Mouse (Mus musculus): ENCODE results near the gene P4ha1. TPM values are rescaled to one million over a fixed set of nuclear protein-coding genes. Genes with fewer than 3 reads are reported as not detected.

P4ha1 gene
- polyA plus RNA-seq, 1 experiment from 2014 or later = 46.6 TPM

DNA sequence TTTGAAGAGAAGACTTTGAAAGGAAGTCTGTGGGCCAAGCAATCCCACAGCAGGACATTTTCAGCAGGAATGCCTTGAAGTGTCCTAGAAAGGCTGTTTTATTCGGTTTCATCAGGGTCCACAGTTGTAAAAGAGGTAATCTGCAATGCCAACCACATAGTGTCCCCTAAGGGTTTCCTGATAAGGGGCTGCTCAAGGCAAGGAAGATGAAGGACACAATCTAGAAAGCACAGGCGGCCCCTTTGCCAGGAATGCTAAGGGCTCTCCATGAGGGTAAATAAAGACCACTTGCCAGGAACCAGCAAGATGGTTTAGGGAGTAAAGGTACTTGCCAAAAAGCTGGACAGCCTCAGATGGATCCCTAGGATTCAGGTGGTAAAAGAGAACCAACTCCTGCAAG lies 35.8 kb upstream of the P4ha1 start:
- Histone ChIP-seq H3K9me3 (ENCODE audit: control insufficient read depth, low read length) (no peaks in the 10 kb centered on the region), H3K4me3 (ENCODE audit: control insufficient read depth in 1 of 2, insufficient read depth in 1 of 2, low read depth in 1 of 2, low read length in 2 of 2) (no peak overlapping the region), H3K4me2 (ENCODE audit: low read length) (no peak overlapping the region), H3K27me3 (ENCODE audit: control insufficient read depth, insufficient read depth, low read length) (no peaks in the 10 kb centered on the region), H3K27ac (replicated peaks in 1 of 2; ENCODE audit: control insufficient read depth in 1 of 2, insufficient read depth in 1 of 2, low read depth in 2 of 2, low read length in 2 of 2) (no peak overlapping the region), H3K4me1 (ENCODE audit: control insufficient read depth in 2 of 2, insufficient read depth in 2 of 2, low read length in 2 of 2) (0 out of 4 replicates have a peak, but pooled peaks cover 0 to 6% of the 10 kb centered on the region in 2 experiments), H3K9ac (ENCODE audit: low read length) (no peak overlapping the region), H3K36me3 (ENCODE audit: control insufficient read depth, insufficient read depth, low read length) (no peaks in the 10 kb centered on the region)
- 28% methylated on average over 2 of the region's 2 CpGs for WGBS
- no peak for ATAC-seq (ENCODE audit: insufficient number of reproducible peaks, insufficient read depth, low FRiP score, low read depth)

DNA sequence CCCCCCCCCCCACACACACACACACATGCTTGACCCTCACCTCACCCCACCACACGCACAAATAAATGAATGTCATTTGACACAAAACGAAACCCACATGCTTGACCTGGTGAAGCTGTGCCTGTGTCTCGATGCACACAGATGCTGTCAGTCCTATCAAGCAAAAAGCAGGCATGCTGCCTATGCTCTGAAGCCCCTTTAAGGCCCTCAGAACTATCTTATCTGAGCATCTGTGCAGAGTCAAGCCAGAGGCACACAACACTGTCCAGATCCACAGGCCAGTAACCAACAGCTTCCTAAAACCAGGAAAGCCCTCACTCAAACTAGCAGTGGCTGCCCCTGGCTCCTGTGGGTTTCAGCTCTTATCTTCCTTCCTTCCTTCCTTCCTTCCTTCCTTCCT lies 35.4 kb upstream of the P4ha1 start:
- 0 out of 4 replicates have a peak, but pooled peaks cover 0 to 6% of the 10 kb centered on the region in 2 experiments for H3K4me1 ChIP-seq (ENCODE audit: control insufficient read depth in 2 of 2, insufficient read depth in 2 of 2, low read length in 2 of 2)
- H3K4me3 ChIP-seq (ENCODE audit: control insufficient read depth in 1 of 2, insufficient read depth in 1 of 2, low read depth in 1 of 2, low read length in 2 of 2) = no peak overlapping the region
- H3K27ac ChIP-seq (replicated peaks in 1 of 2; ENCODE audit: control insufficient read depth in 1 of 2, insufficient read depth in 1 of 2, low read depth in 2 of 2, low read length in 2 of 2) = no peak overlapping the region
- no peaks in the 10 kb centered on the region for H3K27me3 ChIP-seq (ENCODE audit: control insufficient read depth, insufficient read depth, low read length)
- 42% methylated on average over 3 of the region's 3 CpGs for WGBS
- H3K9me3 ChIP-seq (ENCODE audit: control insufficient read depth, low read length) = no peaks in the 10 kb centered on the region
- no peak for ATAC-seq (ENCODE audit: insufficient number of reproducible peaks, insufficient read depth, low FRiP score, low read depth)
- H3K4me2 ChIP-seq (ENCODE audit: low read length) = no peak overlapping the region
- no peaks in the 10 kb centered on the region for H3K36me3 ChIP-seq (ENCODE audit: control insufficient read depth, insufficient read depth, low read length)
- H3K9ac ChIP-seq (ENCODE audit: low read length) = no peak overlapping the region

DNA sequence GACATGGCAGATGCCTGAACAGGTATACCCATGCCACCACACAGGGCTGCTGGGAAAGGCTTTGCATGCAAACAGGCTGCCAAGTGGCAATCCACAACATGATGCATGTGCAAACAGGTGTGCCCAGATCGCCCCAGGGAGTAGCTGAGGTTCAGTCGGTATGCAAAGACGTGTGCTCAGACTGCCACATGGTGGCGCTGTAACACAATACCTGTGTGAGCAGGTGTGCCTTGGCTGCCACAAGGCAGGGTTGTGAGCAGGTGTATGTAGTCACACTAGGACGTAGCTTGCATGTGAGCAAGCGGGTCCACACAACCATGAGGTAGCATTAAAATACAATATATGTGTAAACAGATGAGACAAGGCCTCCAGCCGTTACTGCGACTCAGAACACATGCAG lies 34.0 kb upstream of the P4ha1 start:
- no peak for ATAC-seq (ENCODE audit: insufficient number of reproducible peaks, insufficient read depth, low FRiP score, low read depth)
- 57% methylated on average over 8 of the region's 8 CpGs for WGBS
- H3K36me3 ChIP-seq (ENCODE audit: control insufficient read depth, insufficient read depth, low read length) = no peaks in the 10 kb centered on the region
- H3K9ac ChIP-seq (ENCODE audit: low read length) = no peak overlapping the region
- no peak overlapping the region for H3K4me3 ChIP-seq (ENCODE audit: control insufficient read depth in 1 of 2, insufficient read depth in 1 of 2, low read depth in 1 of 2, low read length in 2 of 2)
- no peak overlapping the region for H3K27ac ChIP-seq (replicated peaks in 1 of 2; ENCODE audit: control insufficient read depth in 1 of 2, insufficient read depth in 1 of 2, low read depth in 2 of 2, low read length in 2 of 2)
- H3K9me3 ChIP-seq (ENCODE audit: control insufficient read depth, low read length) = no peaks in the 10 kb centered on the region
- H3K4me2 ChIP-seq (ENCODE audit: low read length) = no peak overlapping the region
- H3K27me3 ChIP-seq (ENCODE audit: control insufficient read depth, insufficient read depth, low read length) = no peaks in the 10 kb centered on the region
- 0 out of 4 replicates have a peak, but pooled peaks cover 0 to 6% of the 10 kb centered on the region in 2 experiments for H3K4me1 ChIP-seq (ENCODE audit: control insufficient read depth in 2 of 2, insufficient read depth in 2 of 2, low read length in 2 of 2)

DNA sequence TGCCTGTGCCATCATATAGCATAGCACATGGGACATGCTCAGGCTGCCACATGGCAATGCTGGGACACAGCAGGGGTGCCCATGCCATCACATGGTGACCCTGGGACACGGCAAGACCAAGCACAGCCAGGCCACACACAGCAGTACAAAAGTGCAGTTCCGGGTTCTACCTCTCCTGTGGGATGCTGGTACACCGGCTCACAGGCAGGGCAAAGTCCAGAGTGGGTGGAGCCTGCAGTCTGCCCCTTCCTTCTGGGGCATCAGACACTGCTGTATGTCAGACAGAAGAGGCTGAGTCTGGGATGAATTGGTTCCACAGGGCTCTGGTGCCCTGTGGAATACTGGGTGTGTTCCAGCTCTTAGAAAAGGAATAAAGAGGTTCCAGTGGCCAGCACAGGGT lies 31.6 kb upstream of the P4ha1 start:
- 0 out of 4 replicates have a peak, but pooled peaks cover 0 to 6% of the 10 kb centered on the region in 2 experiments for H3K4me1 ChIP-seq (ENCODE audit: control insufficient read depth in 2 of 2, insufficient read depth in 2 of 2, low read length in 2 of 2)
- H3K36me3 ChIP-seq (ENCODE audit: control insufficient read depth, insufficient read depth, low read length) = no peaks in the 10 kb centered on the region
- WGBS = 51% methylated on average over 3 of the region's 3 CpGs
- ATAC-seq (ENCODE audit: insufficient number of reproducible peaks, insufficient read depth, low FRiP score, low read depth) = no peak
- H3K4me3 ChIP-seq (ENCODE audit: control insufficient read depth in 1 of 2, insufficient read depth in 1 of 2, low read depth in 1 of 2, low read length in 2 of 2) = no peak overlapping the region
- no peak overlapping the region for H3K27ac ChIP-seq (replicated peaks in 1 of 2; ENCODE audit: control insufficient read depth in 1 of 2, insufficient read depth in 1 of 2, low read depth in 2 of 2, low read length in 2 of 2)
- H3K4me2 ChIP-seq (ENCODE audit: low read length) = no peak overlapping the region
- no peaks in the 10 kb centered on the region for H3K27me3 ChIP-seq (ENCODE audit: control insufficient read depth, insufficient read depth, low read length)
- H3K9me3 ChIP-seq (ENCODE audit: control insufficient read depth, low read length) = no peaks in the 10 kb centered on the region
- no peak overlapping the region for H3K9ac ChIP-seq (ENCODE audit: low read length)

DNA sequence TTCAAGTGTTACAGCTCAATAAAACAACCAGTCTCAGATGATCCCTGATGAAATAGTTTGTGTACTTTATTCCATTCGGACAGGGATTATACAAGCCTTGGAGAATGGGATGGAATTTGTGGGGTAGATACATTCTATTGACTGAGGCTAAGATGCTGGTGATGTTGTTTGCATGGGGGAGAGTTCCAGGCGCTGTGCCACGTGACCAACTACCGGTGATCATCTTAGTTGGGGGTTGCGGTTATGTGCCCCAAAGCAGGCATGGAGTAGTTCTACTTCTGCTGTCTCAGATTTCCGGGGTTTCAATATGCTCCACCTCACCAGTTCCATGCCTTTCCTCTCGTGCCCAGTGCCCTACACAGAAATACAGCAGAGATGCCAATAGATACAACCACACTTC lies 31.0 kb upstream of the P4ha1 start:
- H3K4me2 ChIP-seq (ENCODE audit: low read length) = no peak overlapping the region
- H3K27me3 ChIP-seq (ENCODE audit: control insufficient read depth, insufficient read depth, low read length) = no peaks in the 10 kb centered on the region
- H3K4me3 ChIP-seq (ENCODE audit: control insufficient read depth in 1 of 2, insufficient read depth in 1 of 2, low read depth in 1 of 2, low read length in 2 of 2) = no peak overlapping the region
- no peak for ATAC-seq (ENCODE audit: insufficient number of reproducible peaks, insufficient read depth, low FRiP score, low read depth)
- no peaks in the 10 kb centered on the region for H3K9me3 ChIP-seq (ENCODE audit: control insufficient read depth, low read length)
- H3K9ac ChIP-seq (ENCODE audit: low read length) = no peak overlapping the region
- 0 out of 4 replicates have a peak, but pooled peaks cover 0 to 6% of the 10 kb centered on the region in 2 experiments for H3K4me1 ChIP-seq (ENCODE audit: control insufficient read depth in 2 of 2, insufficient read depth in 2 of 2, low read length in 2 of 2)
- H3K36me3 ChIP-seq (ENCODE audit: control insufficient read depth, insufficient read depth, low read length) = no peaks in the 10 kb centered on the region
- H3K27ac ChIP-seq (replicated peaks in 1 of 2; ENCODE audit: control insufficient read depth in 1 of 2, insufficient read depth in 1 of 2, low read depth in 2 of 2, low read length in 2 of 2) = no peak overlapping the region
- 74% methylated on average over 7 of the region's 7 CpGs for WGBS

DNA sequence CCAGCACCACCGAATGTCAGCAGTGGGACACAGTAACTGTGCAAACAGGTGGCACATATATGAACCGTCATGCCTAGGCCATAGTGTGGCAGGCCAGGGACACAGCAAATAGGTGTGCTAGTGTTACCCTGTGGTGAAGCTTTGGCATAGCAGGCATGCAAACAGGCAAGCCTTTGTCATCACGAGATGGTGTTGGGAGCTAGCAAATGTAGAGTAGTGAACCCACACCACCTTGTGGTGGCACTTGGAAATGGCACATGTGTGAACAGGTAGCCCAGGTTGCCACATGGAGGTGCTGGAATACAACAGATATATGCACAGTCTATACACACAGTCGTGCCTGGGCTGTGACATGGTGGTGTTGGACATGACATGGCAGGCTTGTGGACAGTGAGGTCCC lies 30.5 kb upstream of the P4ha1 start:
- no peak overlapping the region for H3K4me2 ChIP-seq (ENCODE audit: low read length)
- no peak overlapping the region for H3K27ac ChIP-seq (replicated peaks in 1 of 2; ENCODE audit: control insufficient read depth in 1 of 2, insufficient read depth in 1 of 2, low read depth in 2 of 2, low read length in 2 of 2)
- 28% methylated on average over 4 of the region's 4 CpGs for WGBS
- no peaks in the 10 kb centered on the region for H3K9me3 ChIP-seq (ENCODE audit: control insufficient read depth, low read length)
- no peak overlapping the region for H3K9ac ChIP-seq (ENCODE audit: low read length)
- H3K4me3 ChIP-seq (ENCODE audit: control insufficient read depth in 1 of 2, insufficient read depth in 1 of 2, low read depth in 1 of 2, low read length in 2 of 2) = no peak overlapping the region
- ATAC-seq (ENCODE audit: insufficient number of reproducible peaks, insufficient read depth, low FRiP score, low read depth) = no peak
- H3K36me3 ChIP-seq (ENCODE audit: control insufficient read depth, insufficient read depth, low read length) = no peaks in the 10 kb centered on the region
- H3K27me3 ChIP-seq (ENCODE audit: control insufficient read depth, insufficient read depth, low read length) = no peaks in the 10 kb centered on the region
- 0 out of 4 replicates have a peak, but pooled peaks cover 0 to 2% of the 10 kb centered on the region in 2 experiments for H3K4me1 ChIP-seq (ENCODE audit: control insufficient read depth in 2 of 2, insufficient read depth in 2 of 2, low read length in 2 of 2)

DNA sequence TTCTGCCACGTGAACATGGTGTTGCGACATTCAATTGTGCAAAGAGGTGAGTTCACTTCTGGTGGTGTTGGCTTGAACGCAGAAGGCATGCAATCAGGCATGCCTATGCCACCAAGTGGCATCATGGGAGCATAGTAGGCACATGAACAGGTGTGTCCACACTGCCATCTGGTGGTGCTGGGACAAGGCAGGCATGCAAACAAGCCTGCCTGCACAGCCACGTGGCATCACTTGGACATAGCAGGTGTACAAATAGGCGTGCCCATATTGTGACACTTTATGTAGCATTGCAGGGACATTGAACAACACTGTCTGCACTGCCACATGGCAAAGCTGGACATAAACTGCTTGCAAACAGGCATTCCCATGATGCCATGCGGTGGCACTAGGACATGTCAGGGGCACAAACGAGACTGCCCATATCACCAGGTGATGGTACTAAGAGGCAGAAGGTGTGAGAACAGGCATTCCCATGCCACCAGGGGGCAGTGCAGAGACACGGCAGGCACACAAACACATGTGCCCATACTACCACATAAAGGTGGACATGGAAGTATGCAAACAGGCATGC lies 27.8 kb upstream of the P4ha1 start:
- Histone ChIP-seq H3K4me3 (ENCODE audit: control insufficient read depth in 1 of 2, insufficient read depth in 1 of 2, low read depth in 1 of 2, low read length in 2 of 2) (no peak overlapping the region), H3K36me3 (ENCODE audit: control insufficient read depth, insufficient read depth, low read length) (no peaks in the 10 kb centered on the region), H3K4me1 (ENCODE audit: control insufficient read depth in 2 of 2, insufficient read depth in 2 of 2, low read length in 2 of 2) (no peaks in the 10 kb centered on the region), H3K9ac (ENCODE audit: low read length) (no peak overlapping the region), H3K27ac (replicated peaks in 1 of 2; ENCODE audit: control insufficient read depth in 1 of 2, insufficient read depth in 1 of 2, low read depth in 2 of 2, low read length in 2 of 2) (no peak overlapping the region), H3K27me3 (ENCODE audit: control insufficient read depth, insufficient read depth, low read length) (no peaks in the 10 kb centered on the region), H3K9me3 (ENCODE audit: control insufficient read depth, low read length) (no peaks in the 10 kb centered on the region), H3K4me2 (ENCODE audit: low read length) (no peak overlapping the region)
- ATAC-seq (ENCODE audit: insufficient number of reproducible peaks, insufficient read depth, low FRiP score, low read depth) = no peak
- 59% methylated on average over 8 of the region's 8 CpGs for WGBS

DNA sequence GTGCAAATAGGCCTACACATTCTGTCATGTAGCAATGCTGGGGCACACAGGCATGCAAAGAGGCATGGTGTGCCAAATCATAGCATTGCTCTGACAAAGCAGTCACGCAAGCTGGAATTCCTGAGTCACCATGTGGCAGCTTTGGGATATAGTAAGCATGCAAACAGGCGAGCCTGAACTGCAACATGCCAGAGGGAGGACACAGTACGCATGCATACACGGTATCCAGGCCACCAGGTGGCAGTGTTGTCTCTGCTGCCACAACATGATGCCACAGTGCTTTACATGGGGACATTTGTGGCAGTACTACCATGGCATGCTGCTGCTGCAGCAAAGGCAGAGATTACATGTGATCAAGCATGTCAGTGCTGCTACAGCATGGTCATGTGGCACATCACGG lies 26.8 kb upstream of the P4ha1 start:
- Histone ChIP-seq H3K9me3 (ENCODE audit: control insufficient read depth, low read length) (no peaks in the 10 kb centered on the region), H3K4me2 (ENCODE audit: low read length) (no peak overlapping the region), H3K4me1 (ENCODE audit: control insufficient read depth in 2 of 2, insufficient read depth in 2 of 2, low read length in 2 of 2) (no peaks in the 10 kb centered on the region), H3K4me3 (ENCODE audit: control insufficient read depth in 1 of 2, insufficient read depth in 1 of 2, low read depth in 1 of 2, low read length in 2 of 2) (no peak overlapping the region), H3K36me3 (ENCODE audit: control insufficient read depth, insufficient read depth, low read length) (no peaks in the 10 kb centered on the region), H3K9ac (ENCODE audit: low read length) (no peak overlapping the region), H3K27ac (replicated peaks in 1 of 2; ENCODE audit: control insufficient read depth in 1 of 2, insufficient read depth in 1 of 2, low read depth in 2 of 2, low read length in 2 of 2) (no peak overlapping the region), H3K27me3 (ENCODE audit: control insufficient read depth, insufficient read depth, low read length) (no peaks in the 10 kb centered on the region)
- ATAC-seq (ENCODE audit: insufficient number of reproducible peaks, insufficient read depth, low FRiP score, low read depth) = peak; percentile 31; the same call in 1 of the 2 replicates
- WGBS = 24% methylated on average over 5 of the region's 5 CpGs

All from heart, embryonic 14.5 days (tissue).